Mouse (Mus musculus): ENCODE results near the gene Mttp.
"Not testable (repeated sequence)": the region's sequence is repeated elsewhere in the genome, so short reads cannot be mapped to it uniquely, and the experiment has no call there.

Gene Mttp

GRCm38 (mm10) chr3:138142733-138143314 lies 1.9 kb downstream of the Mttp start:
- Histone ChIP-seq H3K4me3 (replicated peaks; ENCODE audit: low read length) (peak overlapping the region; percentile 86), H3K27me3 (ENCODE audit: insufficient read depth, low read length) (no peaks in the 10 kb centered on the region), H3K9me3 (ENCODE audit: low read length) (peaks cover 6% of the 10 kb centered on the region; the same call in 1 of the 2 replicates), H3K36me3 (ENCODE audit: insufficient read depth, low read length) (peaks cover 4% of the 10 kb centered on the region; the same call in 1 of the 2 replicates), H3K4me1 (replicated peaks; ENCODE audit: low read depth, low read length) (peaks cover 15% of the 10 kb centered on the region)
- TF ChIP-seq NANOG (IDR thresholded peaks at IDR 0.05; ENCODE audit: borderline replicate concordance, low read length) (no peak), POU5F1 (IDR thresholded peaks at IDR 0.05; ENCODE audit: borderline replicate concordance, low read length) (no peak), CTCF (conservative IDR thresholded peaks at IDR 0.05; ENCODE audit: low read length) (no peak)

- Histone ChIP-seq H3K36me3 (ENCODE audit: insufficient read depth, low read length) (peaks cover 4% of the 10 kb centered on the region; the same call in 1 of the 2 replicates), H3K4me3 (replicated peaks; ENCODE audit: low read length) (peak overlapping the region; percentile 86), H3K9me3 (ENCODE audit: low read length) (peaks cover 9% of the 10 kb centered on the region; the same call in 1 of the 2 replicates), H3K4me1 (replicated peaks; ENCODE audit: low read depth, low read length) (peaks cover 15% of the 10 kb centered on the region), H3K27me3 (ENCODE audit: insufficient read depth, low read length) (no peaks in the 10 kb centered on the region)
- TF ChIP-seq POU5F1 (IDR thresholded peaks at IDR 0.05; ENCODE audit: borderline replicate concordance, low read length) (no peak), CTCF (conservative IDR thresholded peaks at IDR 0.05; ENCODE audit: low read length) (no peak), NANOG (IDR thresholded peaks at IDR 0.05; ENCODE audit: borderline replicate concordance, low read length) (no peak)
Measured at GRCm38 (mm10) chr3:138142052-138142732, 2.6 kb downstream of the Mttp start.

- H3K9me3 ChIP-seq (ENCODE audit: low read length): peaks cover 9% of the 10 kb centered on the region; the same call in 1 of the 2 replicates
- H3K4me3 ChIP-seq (replicated peaks; ENCODE audit: low read length): no peak overlapping the region
- H3K36me3 ChIP-seq (ENCODE audit: insufficient read depth, low read length): peaks cover 4% of the 10 kb centered on the region; the same call in 1 of the 2 replicates
- H3K27me3 ChIP-seq (ENCODE audit: insufficient read depth, low read length): no peaks in the 10 kb centered on the region
- no peak for TF ChIP-seq POU5F1 (IDR thresholded peaks at IDR 0.05; ENCODE audit: borderline replicate concordance, low read length)
- TF ChIP-seq CTCF (conservative IDR thresholded peaks at IDR 0.05; ENCODE audit: low read length): no peak
- TF ChIP-seq NANOG (IDR thresholded peaks at IDR 0.05; ENCODE audit: borderline replicate concordance, low read length): no peak
- peaks cover 12% of the 10 kb centered on the region for H3K4me1 ChIP-seq (replicated peaks; ENCODE audit: low read depth, low read length)
Measured at GRCm38 (mm10) chr3:138139663-138140062, 5.1 kb downstream of the Mttp start.

- peaks cover 12% of the 10 kb centered on the region for H3K4me1 ChIP-seq (replicated peaks; ENCODE audit: low read depth, low read length)
- H3K27me3 ChIP-seq (ENCODE audit: insufficient read depth, low read length); H3K4me3 ChIP-seq (replicated peaks; ENCODE audit: low read length); H3K36me3 ChIP-seq (ENCODE audit: insufficient read depth, low read length); H3K9me3 ChIP-seq (ENCODE audit: low read length): not testable (repeated sequence)
- TF ChIP-seq POU5F1 (IDR thresholded peaks at IDR 0.05; ENCODE audit: borderline replicate concordance, low read length): peak; percentile 98
Measured at GRCm38 (mm10) chr3:138138146-138138545, 6.6 kb downstream of the Mttp start.

GRCm38 (mm10) chr3:138134528-138134927 lies 10.2 kb downstream of the Mttp start:
- H3K4me3 ChIP-seq (replicated peaks; ENCODE audit: low read length): no peak overlapping the region
- peaks cover 9% of the 10 kb centered on the region; the same call in 1 of the 2 replicates for H3K9me3 ChIP-seq (ENCODE audit: low read length)
- peaks cover 1% of the 10 kb centered on the region; the same call in 1 of the 2 replicates for H3K36me3 ChIP-seq (ENCODE audit: insufficient read depth, low read length)
- H3K4me1 ChIP-seq (replicated peaks; ENCODE audit: low read depth, low read length): peaks cover 4% of the 10 kb centered on the region
- no peaks in the 10 kb centered on the region for H3K27me3 ChIP-seq (ENCODE audit: insufficient read depth, low read length)
- TF ChIP-seq NANOG (IDR thresholded peaks at IDR 0.05; ENCODE audit: borderline replicate concordance, low read length): no peak
- no peak for TF ChIP-seq CTCF (conservative IDR thresholded peaks at IDR 0.05; ENCODE audit: low read length)
- no peak for TF ChIP-seq POU5F1 (IDR thresholded peaks at IDR 0.05; ENCODE audit: borderline replicate concordance, low read length)

GRCm38 (mm10) chr3:138133916-138134315 lies 10.9 kb downstream of the Mttp start:
- H3K27me3 ChIP-seq (ENCODE audit: insufficient read depth, low read length): no peaks in the 10 kb centered on the region
- no peak overlapping the region for H3K4me3 ChIP-seq (replicated peaks; ENCODE audit: low read length)
- TF ChIP-seq CTCF (conservative IDR thresholded peaks at IDR 0.05; ENCODE audit: low read length) (no peak), POU5F1 (IDR thresholded peaks at IDR 0.05; ENCODE audit: borderline replicate concordance, low read length) (no peak)
- H3K36me3 ChIP-seq (ENCODE audit: insufficient read depth, low read length): no peaks in the 10 kb centered on the region
- H3K4me1 ChIP-seq (replicated peaks; ENCODE audit: low read depth, low read length): peaks cover 4% of the 10 kb centered on the region
- peaks cover 9% of the 10 kb centered on the region; the same call in 1 of the 2 replicates for H3K9me3 ChIP-seq (ENCODE audit: low read length)

- Histone ChIP-seq H3K4me1 (replicated peaks; ENCODE audit: low read depth, low read length) (peaks cover 4% of the 10 kb centered on the region), H3K4me3 (replicated peaks; ENCODE audit: low read length) (no peak overlapping the region), H3K27me3 (ENCODE audit: insufficient read depth, low read length) (no peaks in the 10 kb centered on the region), H3K36me3 (ENCODE audit: insufficient read depth, low read length) (no peaks in the 10 kb centered on the region), H3K9me3 (ENCODE audit: low read length) (peaks cover 9% of the 10 kb centered on the region; the same call in 1 of the 2 replicates)
- TF ChIP-seq NANOG (IDR thresholded peaks at IDR 0.05; ENCODE audit: borderline replicate concordance, low read length): no peak
- TF ChIP-seq CTCF (conservative IDR thresholded peaks at IDR 0.05; ENCODE audit: low read length): no peak
- TF ChIP-seq POU5F1 (IDR thresholded peaks at IDR 0.05; ENCODE audit: borderline replicate concordance, low read length): no peak
Measured at GRCm38 (mm10) chr3:138133463-138133862, 11.3 kb downstream of the Mttp start.

- Histone ChIP-seq H3K9me3 (ENCODE audit: low read length) (no peaks in the 10 kb centered on the region), H3K4me3 (replicated peaks; ENCODE audit: low read length) (no peak overlapping the region), H3K36me3 (ENCODE audit: insufficient read depth, low read length) (no peaks in the 10 kb centered on the region), H3K27me3 (ENCODE audit: insufficient read depth, low read length) (no peaks in the 10 kb centered on the region), H3K4me1 (replicated peaks; ENCODE audit: low read depth, low read length) (peaks cover 4% of the 10 kb centered on the region)
- TF ChIP-seq POU5F1 (IDR thresholded peaks at IDR 0.05; ENCODE audit: borderline replicate concordance, low read length): no peak
- TF ChIP-seq NANOG (IDR thresholded peaks at IDR 0.05; ENCODE audit: borderline replicate concordance, low read length): no peak
- TF ChIP-seq CTCF (conservative IDR thresholded peaks at IDR 0.05; ENCODE audit: low read length): no peak
Measured at GRCm38 (mm10) chr3:138131168-138131567, 13.6 kb downstream of the Mttp start.
